Mouse (Mus musculus): ENCODE data around the gene Aebp2.

The Aebp2 gene

GRCm38 (mm10) chr6:140608666-140609065, 13.8 kb upstream of the Aebp2 start:
- no peak for DNase-seq

GRCm38 (mm10) chr6:140609533-140609932, 12.9 kb upstream of the Aebp2 start:
- no peak for DNase-seq

GRCm38 (mm10) chr6:140610117-140610516, 12.3 kb upstream of the Aebp2 start:
- DNase-seq = no peak

- no peak for DNase-seq
Measured at GRCm38 (mm10) chr6:140611282-140611681, 11.2 kb upstream of the Aebp2 start.

- DNase-seq = no peak
Measured at GRCm38 (mm10) chr6:140611893-140612473, 10.5 kb upstream of the Aebp2 start.

- DNase-seq = no peak
Measured at GRCm38 (mm10) chr6:140613822-140614221, 8.6 kb upstream of the Aebp2 start.

- DNase-seq = no peak
Measured at GRCm38 (mm10) chr6:140614711-140615110, 7.8 kb upstream of the Aebp2 start.

- no peak for DNase-seq
Measured at GRCm38 (mm10) chr6:140620531-140621349, 1.7 kb upstream of the Aebp2 start.

- no peak for DNase-seq
Measured at GRCm38 (mm10) chr6:140621622-140622021, 841 bp upstream of the Aebp2 start.

- peak; percentile 95 to 96 for DNase-seq
Measured at GRCm38 (mm10) chr6:140623226-140624095, 998 bp downstream of the Aebp2 start.

GRCm38 (mm10) chr6:140624096-140625051, 1.9 kb downstream of the Aebp2 start:
- peak; percentile 57 to 60 for DNase-seq

- DNase-seq = no peak
Measured at GRCm38 (mm10) chr6:140629176-140629859, 6.9 kb downstream of the Aebp2 start.

- DNase-seq = no peak
Measured at GRCm38 (mm10) chr6:140630306-140630705, 7.8 kb downstream of the Aebp2 start.

- DNase-seq = peak; percentile 55 to 70
Measured at GRCm38 (mm10) chr6:140633616-140634015, 11.2 kb downstream of the Aebp2 start.

- no peak for DNase-seq
Measured at GRCm38 (mm10) chr6:140636290-140636689, 13.8 kb downstream of the Aebp2 start.

- DNase-seq = no peak
Measured at GRCm38 (mm10) chr6:140642010-140642409, 19.5 kb downstream of the Aebp2 start.

- DNase-seq = no peak
Measured at GRCm38 (mm10) chr6:140642655-140643054, 20.2 kb downstream of the Aebp2 start.

- DNase-seq = no peak
Measured at GRCm38 (mm10) chr6:140645931-140646330, 23.5 kb downstream of the Aebp2 start.

- no peak for DNase-seq
Measured at GRCm38 (mm10) chr6:140646892-140647291, 24.4 kb downstream of the Aebp2 start.

- no peak for DNase-seq
Measured at GRCm38 (mm10) chr6:140649812-140650211, 27.3 kb downstream of the Aebp2 start.

GRCm38 (mm10) chr6:140651923-140652322, 29.5 kb downstream of the Aebp2 start:
- DNase-seq = no peak

- peak in 1 of 2 experiments; percentile 52 for DNase-seq
Measured at GRCm38 (mm10) chr6:140655451-140655850, 33.0 kb downstream of the Aebp2 start.

Measured in cerebellum, postnatal 14 days (tissue).